Mouse (Mus musculus): ENCODE measurements around the gene Fam222b. TPM values are rescaled to one million over a fixed set of nuclear protein-coding genes. Genes with fewer than 3 reads are reported as not detected.
A peak's percentile ranks its signal among the peaks of the same experiment; 100 is the strongest.

The Fam222b gene
- polyA plus RNA-seq, 1 experiment = 12.3 TPM

- H3K4me3 ChIP-seq (replicated peaks; ENCODE audit: control insufficient read depth, low read depth, low read length) = no peak overlapping the region
- TF ChIP-seq CTCF (IDR thresholded peaks at IDR 0.05; ENCODE audit: control insufficient read depth, insufficient read depth, low read length) = no peak
- no peak for TF ChIP-seq POLR2A (IDR thresholded peaks at IDR 0.05; ENCODE audit: borderline replicate concordance, control insufficient read depth, low read depth, low read length)
- WGBS = 92% methylated on average over 18 of the region's 18 CpGs
- no peak overlapping the region for H3K27ac ChIP-seq (ENCODE audit: control insufficient read depth, insufficient read depth, low read depth, low read length, poor library complexity)
- H3K4me1 ChIP-seq (ENCODE audit: control insufficient read depth, insufficient read depth, low read length) = no peaks in the 10 kb centered on the region; the same call in 1 of the 2 replicates
Measured at GRCm38 (mm10) chr11:78160171-78160570, 65.7 kb downstream of the Fam222b start.

- H3K4me3 ChIP-seq (replicated peaks; ENCODE audit: control insufficient read depth, low read depth, low read length) = no peak overlapping the region
- TF ChIP-seq POLR2A (IDR thresholded peaks at IDR 0.05; ENCODE audit: borderline replicate concordance, control insufficient read depth, low read depth, low read length) (no peak), CTCF (IDR thresholded peaks at IDR 0.05; ENCODE audit: control insufficient read depth, insufficient read depth, low read length) (no peak)
- no peak overlapping the region; the same call in 1 of the 2 replicates for H3K27ac ChIP-seq (ENCODE audit: control insufficient read depth, insufficient read depth, low read depth, low read length, poor library complexity)
- 92% methylated on average over 3 of the region's 3 CpGs for whole genome bisulfite sequencing
- H3K4me1 ChIP-seq (ENCODE audit: control insufficient read depth, insufficient read depth, low read length) = no peaks in the 10 kb centered on the region; the same call in 1 of the 2 replicates
Measured at GRCm38 (mm10) chr11:78160675-78161074, 66.2 kb downstream of the Fam222b start.

GRCm38 (mm10) chr11:78161169-78161568 lies 66.7 kb downstream of the Fam222b start:
- no peak overlapping the region for H3K4me3 ChIP-seq (replicated peaks; ENCODE audit: control insufficient read depth, low read depth, low read length)
- H3K27ac ChIP-seq (ENCODE audit: control insufficient read depth, insufficient read depth, low read depth, low read length, poor library complexity) = no peak overlapping the region
- WGBS = 83% methylated on average over 14 of the region's 14 CpGs
- no peaks in the 10 kb centered on the region; the same call in 1 of the 2 replicates for H3K4me1 ChIP-seq (ENCODE audit: control insufficient read depth, insufficient read depth, low read length)
- TF ChIP-seq POLR2A (IDR thresholded peaks at IDR 0.05; ENCODE audit: borderline replicate concordance, control insufficient read depth, low read depth, low read length) = no peak

DNA sequence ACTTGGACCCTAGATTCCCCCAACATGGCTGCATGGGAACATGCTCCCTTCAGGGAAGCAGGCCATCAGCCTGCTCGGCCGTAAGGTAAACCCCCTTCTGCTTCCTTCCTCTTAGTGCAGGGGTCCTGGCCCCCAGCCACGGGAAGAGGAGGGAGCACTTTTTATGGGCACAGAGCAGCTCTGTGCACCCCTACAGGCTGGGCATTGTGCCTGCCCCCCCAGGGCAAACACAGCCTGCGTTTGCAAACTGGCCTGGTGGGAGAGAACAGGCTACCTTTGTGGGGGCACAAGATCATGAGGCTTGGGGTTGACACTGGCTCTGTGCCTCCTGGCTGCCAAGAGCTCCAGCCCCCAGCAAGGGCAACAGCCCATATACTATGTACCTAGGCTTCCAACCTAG lies 67.5 kb downstream of the Fam222b start:
- TF ChIP-seq CTCF (IDR thresholded peaks at IDR 0.05; ENCODE audit: control insufficient read depth, insufficient read depth, low read length) (no peak), POLR2A (IDR thresholded peaks at IDR 0.05; ENCODE audit: borderline replicate concordance, control insufficient read depth, low read depth, low read length) (no peak)
- H3K27ac ChIP-seq (ENCODE audit: control insufficient read depth, insufficient read depth, low read depth, low read length, poor library complexity) = no peak overlapping the region
- 18% methylated on average over 4 of the region's 4 CpGs for WGBS
- no peak overlapping the region for H3K4me3 ChIP-seq (replicated peaks; ENCODE audit: control insufficient read depth, low read depth, low read length)
- no peaks in the 10 kb centered on the region; the same call in 1 of the 2 replicates for H3K4me1 ChIP-seq (ENCODE audit: control insufficient read depth, insufficient read depth, low read length)

DNA sequence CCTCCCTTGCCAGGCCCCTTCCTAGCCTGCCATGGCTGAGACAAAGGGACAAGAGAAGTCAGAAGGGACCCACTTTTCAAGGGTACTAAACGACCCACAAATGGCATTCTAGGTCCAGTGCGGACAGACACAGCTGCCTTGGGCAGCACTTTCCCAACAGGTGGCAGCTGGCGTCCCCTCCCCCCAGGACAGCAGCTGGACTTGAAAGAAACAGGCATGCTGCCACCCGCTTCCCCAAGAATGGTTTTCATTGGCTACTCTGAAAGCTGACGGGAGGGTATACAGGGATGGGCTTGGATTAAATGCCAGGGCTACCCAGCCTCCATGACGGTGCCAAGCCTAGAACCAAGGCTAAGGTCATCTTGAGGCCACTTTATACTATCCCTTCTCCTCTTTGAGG lies 68.0 kb downstream of the Fam222b start:
- TF ChIP-seq POLR2A (IDR thresholded peaks at IDR 0.05; ENCODE audit: borderline replicate concordance, control insufficient read depth, low read depth, low read length) (no peak), CTCF (IDR thresholded peaks at IDR 0.05; ENCODE audit: control insufficient read depth, insufficient read depth, low read length) (no peak)
- Histone ChIP-seq H3K27ac (ENCODE audit: control insufficient read depth, insufficient read depth, low read depth, low read length, poor library complexity) (no peak overlapping the region), H3K4me1 (ENCODE audit: control insufficient read depth, insufficient read depth, low read length) (no peaks in the 10 kb centered on the region; the same call in 1 of the 2 replicates), H3K4me3 (replicated peaks; ENCODE audit: control insufficient read depth, low read depth, low read length) (no peak overlapping the region)
- 76% methylated on average over 6 of the region's 6 CpGs for WGBS

- H3K4me3 ChIP-seq (replicated peaks; ENCODE audit: control insufficient read depth, low read depth, low read length) = peak overlapping the region; percentile 4
- no peak overlapping the region for H3K27ac ChIP-seq (ENCODE audit: control insufficient read depth, insufficient read depth, low read depth, low read length, poor library complexity)
- no peaks in the 10 kb centered on the region; the same call in 1 of the 2 replicates for H3K4me1 ChIP-seq (ENCODE audit: control insufficient read depth, insufficient read depth, low read length)
- 92% methylated on average over 2 of the region's 2 CpGs for WGBS
- TF ChIP-seq CTCF (IDR thresholded peaks at IDR 0.05; ENCODE audit: control insufficient read depth, insufficient read depth, low read length) (no peak), POLR2A (IDR thresholded peaks at IDR 0.05; ENCODE audit: borderline replicate concordance, control insufficient read depth, low read depth, low read length) (no peak)
Measured at GRCm38 (mm10) chr11:78163045-78163444, 68.6 kb downstream of the Fam222b start.

GRCm38 (mm10) chr11:78163681-78164603 lies 69.5 kb downstream of the Fam222b start:
- WGBS = 2% methylated on average over 22 of the region's 22 CpGs
- Histone ChIP-seq H3K4me3 (replicated peaks; ENCODE audit: control insufficient read depth, low read depth, low read length) (peak overlapping the region; percentile 65), H3K27ac (ENCODE audit: control insufficient read depth, insufficient read depth, low read depth, low read length, poor library complexity) (peak overlapping the region; percentile 12; the same call in 1 of the 2 replicates), H3K4me1 (ENCODE audit: control insufficient read depth, insufficient read depth, low read length) (peaks cover 1% of the 10 kb centered on the region; the same call in 1 of the 2 replicates)
- TF ChIP-seq POLR2A (IDR thresholded peaks at IDR 0.05; ENCODE audit: borderline replicate concordance, control insufficient read depth, low read depth, low read length) = no peak
- TF ChIP-seq CTCF (IDR thresholded peaks at IDR 0.05; ENCODE audit: control insufficient read depth, insufficient read depth, low read length) = no peak

- TF ChIP-seq CTCF (IDR thresholded peaks at IDR 0.05; ENCODE audit: control insufficient read depth, insufficient read depth, low read length) (no peak), POLR2A (IDR thresholded peaks at IDR 0.05; ENCODE audit: borderline replicate concordance, control insufficient read depth, low read depth, low read length) (no peak)
- WGBS = under 1% methylated on average over 14 of the region's 14 CpGs
- Histone ChIP-seq H3K4me1 (ENCODE audit: control insufficient read depth, insufficient read depth, low read length) (peaks cover 3% of the 10 kb centered on the region; the same call in 1 of the 2 replicates), H3K27ac (ENCODE audit: control insufficient read depth, insufficient read depth, low read depth, low read length, poor library complexity) (peak overlapping the region; percentile 64; the same call in 1 of the 2 replicates), H3K4me3 (replicated peaks; ENCODE audit: control insufficient read depth, low read depth, low read length) (peak overlapping the region; percentile 65)
Measured at GRCm38 (mm10) chr11:78164604-78164923, 70.1 kb downstream of the Fam222b start.
